Mouse (Mus musculus): ENCODE measurements around the gene Gm10842.

Gene Gm10842

DNA sequence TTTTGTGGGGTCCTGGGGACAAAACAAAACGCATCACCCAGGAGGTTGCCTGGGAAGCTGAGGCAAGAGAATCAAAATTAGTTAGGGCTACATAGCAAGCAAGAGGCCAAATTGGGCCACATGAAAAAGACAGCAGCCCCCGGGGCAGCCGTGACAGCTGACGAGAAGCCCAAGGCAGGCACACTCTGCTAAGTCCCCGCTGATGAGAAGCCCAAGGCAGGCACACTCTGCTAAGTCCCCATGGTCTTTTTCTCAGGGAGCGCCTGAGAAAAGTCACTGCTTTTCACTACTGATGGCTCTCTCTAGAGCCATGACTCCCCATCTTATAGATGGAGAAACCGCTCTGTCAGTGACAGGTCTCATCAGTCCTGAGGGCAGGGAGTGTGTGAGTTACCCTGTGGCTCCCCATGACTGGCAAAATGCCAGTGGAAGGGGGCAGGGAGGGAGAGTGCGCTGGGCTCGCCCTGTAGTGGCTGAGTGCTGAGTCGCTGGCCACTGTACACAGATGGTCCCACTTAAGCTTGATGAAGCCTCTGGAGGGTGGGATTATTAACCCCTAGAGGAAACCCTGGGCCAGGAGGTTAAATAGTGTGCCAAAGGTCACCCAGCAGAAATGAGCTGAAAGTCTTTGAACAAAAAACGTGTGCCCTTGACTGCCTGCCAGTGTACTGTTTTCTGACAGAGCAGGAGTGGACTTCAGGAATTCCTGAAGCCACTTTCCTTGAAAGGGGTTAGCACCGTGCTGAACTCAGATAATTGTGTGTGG, 6.6 kb downstream of the Gm10842 start:
- no peak for DNase-seq (ENCODE audit: low read depth)

DNA sequence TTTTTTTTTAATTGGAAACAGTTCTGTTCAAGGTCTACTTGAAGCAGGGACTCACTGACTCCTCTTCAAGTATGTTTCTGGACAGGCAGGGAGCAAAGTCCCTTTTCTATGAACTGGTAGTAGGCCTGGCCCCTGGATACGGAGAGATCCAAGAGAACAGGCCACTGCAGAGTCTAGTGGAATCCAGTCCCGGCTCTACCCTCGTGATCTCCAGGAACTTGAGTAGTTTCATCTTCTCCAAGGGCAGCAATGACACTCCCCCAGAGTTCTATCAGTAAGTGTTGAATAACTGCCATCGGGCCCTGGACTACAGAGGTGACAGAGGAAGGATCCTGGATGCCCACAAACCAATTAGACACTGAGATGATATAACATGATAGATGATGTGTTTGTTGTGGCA, 9.2 kb downstream of the Gm10842 start:
- DNase-seq (ENCODE audit: low read depth), result no peak

DNA sequence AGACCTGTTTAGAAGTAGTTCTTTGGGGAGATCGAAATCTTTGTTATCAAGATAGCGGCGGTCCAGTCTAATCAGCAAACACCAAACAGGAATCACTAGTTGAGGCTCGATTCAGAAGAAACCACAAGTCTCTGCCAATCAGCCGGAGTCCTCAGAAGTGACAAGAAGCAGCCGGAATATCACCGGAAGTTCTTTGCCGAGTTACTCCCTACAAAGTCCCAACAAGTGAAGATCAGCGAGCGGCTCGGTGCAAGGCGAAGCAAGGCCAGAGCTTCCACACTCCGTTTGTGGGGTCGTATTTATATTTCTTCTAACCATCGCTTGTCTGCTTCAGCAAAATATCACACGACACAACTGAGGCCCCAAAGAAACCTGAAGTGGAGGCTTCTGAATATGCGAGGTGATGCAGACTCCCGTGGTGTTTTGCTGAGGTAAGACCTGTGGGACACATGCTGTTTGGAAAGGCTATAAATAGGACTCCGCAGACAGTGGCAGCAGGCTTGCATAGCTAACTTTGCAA, 10.1 kb downstream of the Gm10842 start:
- DNase-seq (ENCODE audit: low read depth), result peak; percentile 14

- DNase-seq (ENCODE audit: low read depth), result no peak
These were observed 11.4 kb downstream of the Gm10842 start for GRCm38 (mm10) chr11:105158047-105158446.

DNA sequence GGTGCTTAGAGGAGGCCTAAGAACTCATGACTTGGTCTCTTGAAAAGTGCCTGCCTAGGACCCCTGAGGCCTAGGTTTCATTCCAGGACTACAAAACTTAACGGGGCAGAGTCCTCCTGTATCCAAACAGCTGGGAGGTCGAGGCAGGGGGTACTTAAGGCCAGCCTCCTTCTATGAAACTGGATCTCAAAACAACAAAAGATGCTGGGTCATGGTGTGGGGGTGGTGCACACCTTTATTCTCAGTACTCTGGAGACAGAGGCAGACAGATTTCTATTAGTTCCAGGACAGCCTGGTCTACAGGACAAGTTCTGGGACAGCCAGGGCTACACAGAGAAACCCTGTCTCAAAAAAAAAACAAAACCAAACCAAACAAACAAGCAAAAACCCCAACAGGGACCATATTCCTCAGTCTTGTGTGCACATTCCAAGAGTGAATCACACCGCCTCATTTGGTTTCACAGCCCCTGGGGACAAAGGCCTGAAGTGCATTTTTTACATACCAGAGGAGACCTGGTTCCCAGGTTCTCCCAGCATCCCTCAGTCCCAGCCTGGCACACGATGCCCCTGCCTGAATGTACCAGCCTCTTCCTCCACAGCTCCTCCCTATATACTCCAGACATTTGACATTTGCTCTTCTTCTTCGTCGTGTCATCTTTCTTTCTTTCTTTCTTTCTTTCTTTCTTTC, 13.1 kb downstream of the Gm10842 start:
- no peak for DNase-seq (ENCODE audit: low read depth)

- DNase-seq (ENCODE audit: low read depth), result no peak
These were observed 14.7 kb downstream of the Gm10842 start for GRCm38 (mm10) chr11:105161411-105161810.

DNA sequence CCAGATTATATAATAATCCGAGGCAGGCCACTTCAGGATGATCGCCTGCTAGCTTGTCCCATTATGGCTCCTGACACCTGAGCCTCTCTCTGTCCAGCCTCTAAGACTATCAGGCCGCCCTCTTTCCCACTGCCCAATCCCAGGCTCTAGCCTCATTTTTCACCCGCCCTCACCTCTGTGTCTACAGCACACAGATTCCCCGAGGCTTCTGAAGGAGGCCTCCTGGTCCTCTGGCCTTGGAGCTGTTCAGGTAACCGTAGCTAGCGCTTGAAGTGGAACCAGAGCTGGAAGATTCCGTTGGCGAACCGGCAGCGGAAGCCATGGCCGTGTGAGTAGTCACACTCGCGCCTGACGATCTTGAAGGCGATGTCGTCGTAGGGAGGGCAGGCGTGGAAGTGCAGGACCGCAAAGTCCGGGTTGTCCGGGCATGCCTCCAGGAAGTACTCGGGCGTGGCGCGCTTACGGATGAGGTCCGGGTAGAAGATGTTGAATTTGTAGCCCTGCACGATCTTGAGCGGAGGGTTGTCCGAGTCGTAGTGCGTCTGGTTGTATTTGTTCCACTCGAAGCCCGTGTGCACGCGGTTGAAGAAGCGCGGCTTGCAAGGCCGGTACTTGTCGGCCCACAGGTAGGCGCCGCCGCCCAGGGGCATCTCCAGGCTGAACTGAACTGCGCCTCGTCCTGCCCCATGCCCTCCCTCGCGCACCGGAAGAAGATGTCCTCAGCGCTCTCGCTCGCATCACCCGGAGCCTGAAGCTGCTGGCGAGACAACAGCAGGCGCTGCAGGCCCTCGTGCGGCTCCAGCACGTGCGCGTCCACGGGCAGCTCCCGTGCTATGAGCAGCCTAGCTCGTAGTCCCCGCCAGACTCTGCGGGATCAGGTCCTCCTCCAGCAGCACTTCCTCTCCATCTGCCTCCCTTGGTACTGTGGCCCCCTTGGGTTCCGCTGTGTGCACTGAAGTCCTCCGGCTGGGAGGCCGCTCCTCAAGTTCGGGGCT, 18.1 kb downstream of the Gm10842 start:
- DNase-seq (ENCODE audit: low read depth), result no peak

GRCm38 (mm10) chr11:105166780-105167179, 20.1 kb downstream of the Gm10842 start:
- no peak for DNase-seq (ENCODE audit: low read depth)

- no peak for DNase-seq (ENCODE audit: low read depth)
These were observed 31.8 kb downstream of the Gm10842 start, which contains the start of gene Tlk2 for GRCm38 (mm10) chr11:105178516-105178915. Tlk2 (plus strand) TSS chr11:105178807.

GRCm38 (mm10) chr11:105179523-105179922, 32.8 kb downstream of the Gm10842 start:
- DNase-seq (ENCODE audit: low read depth), result no peak

GRCm38 (mm10) chr11:105180471-105181091, 33.9 kb downstream of the Gm10842 start:
- DNase-seq (ENCODE audit: low read depth), result peak; percentile 66

DNA sequence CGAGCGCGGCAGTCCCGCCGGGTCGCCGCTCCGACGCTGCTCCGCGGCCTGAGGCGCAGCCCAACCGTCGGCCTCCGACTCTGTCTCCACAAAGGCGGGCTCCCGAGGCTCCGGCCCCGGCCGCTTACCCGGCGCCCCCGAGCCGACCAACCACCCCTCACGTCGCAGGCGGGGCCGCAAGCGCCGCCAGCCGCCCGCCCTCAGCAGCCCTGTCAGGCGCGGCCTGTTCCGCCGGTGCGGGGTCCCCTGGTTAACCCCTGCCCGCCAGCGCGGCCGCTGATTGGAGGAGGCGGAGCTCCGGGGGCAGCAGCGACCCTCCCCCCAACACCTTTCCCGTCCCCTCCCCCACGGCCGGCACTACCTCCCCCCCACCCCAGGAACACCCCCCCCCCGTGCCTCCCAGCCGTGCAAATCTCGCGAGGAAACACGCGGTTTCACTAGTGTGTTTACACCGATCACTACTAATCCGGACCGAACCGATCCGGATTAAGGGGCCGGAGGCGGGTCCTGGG, 34.5 kb downstream of the Gm10842 start:
- peak; percentile 96 for DNase-seq (ENCODE audit: low read depth)

- peak; percentile 64 for DNase-seq (ENCODE audit: low read depth)
These were observed 35.2 kb downstream of the Gm10842 start for GRCm38 (mm10) chr11:105181689-105182460.

- no peak for DNase-seq (ENCODE audit: low read depth)
These were observed 35.8 kb downstream of the Gm10842 start for GRCm38 (mm10) chr11:105182461-105182855.

GRCm38 (mm10) chr11:105184678-105185077, 38.0 kb downstream of the Gm10842 start:
- DNase-seq (ENCODE audit: low read depth), result peak; percentile 30

GRCm38 (mm10) chr11:105192186-105192585, 45.5 kb downstream of the Gm10842 start:
- DNase-seq (ENCODE audit: low read depth), result no peak

All from induced T-regulatory cell, adult 2 months (primary cell).